Mouse (Mus musculus) MEL (cell line): Measurements from ENCODE around the gene Wdr46. TPM values are rescaled to one million over a fixed set of nuclear protein-coding genes. Genes with fewer than 3 reads are reported as not detected.

Experiments
- DNase-seq: peaks from one replicate; pipeline ENCODE4 v3.0.0; 2011; ENCODE audit warnings: low read depth, low spot score
- H3K27ac ChIP-seq: 2 replicates; pipeline ENCODE4 v1.5.1; 2012; ENCODE audit warnings: low read depth, mild to moderate bottlenecking, control low read depth, low read length, moderate library complexity; ENCODE audit not compliant: control insufficient read depth
- H3K27me3 ChIP-seq, 2 experiments: fragments of 150-350 bp in 1 of 2; sonication (generic) in 1 of 2; 2 replicates each; pipeline ENCODE4 v1.6.1; 2012; ENCODE audit warnings: low read length in 2 of 2, mild to moderate bottlenecking in 2 of 2, improper control_type of control experiment in 1 of 2, moderate library complexity in 1 of 2; ENCODE audit not compliant: insufficient read depth in 2 of 2, control insufficient read depth in 1 of 2
- H3K36me3 ChIP-seq, 2 experiments: 2 replicates each; pipeline ENCODE4 v1.6.1; 2012 to 2014; ENCODE audit warnings: low read length in 2 of 2, improper control_type of control experiment in 1 of 2, inconsistent platforms in 1 of 2, mild to moderate bottlenecking in 1 of 2; ENCODE audit not compliant: insufficient read depth in 2 of 2, control insufficient read depth in 1 of 2
- H3K4me1 ChIP-seq, 2 experiments: fragments of 150-350 bp in 1 of 2; sonication (generic) in 1 of 2; 2 replicates each; pipeline ENCODE4 v1.6.1; 2012; ENCODE audit warnings: low read length in 2 of 2, improper control_type of control experiment in 1 of 2, mild to moderate bottlenecking in 1 of 2; ENCODE audit not compliant: insufficient read depth in 2 of 2, control insufficient read depth in 1 of 2
- H3K4me3 ChIP-seq, 2 experiments: fragments of 150-350 bp in 1 of 2; sonication (generic) in 1 of 2; 2 replicates each; pipeline ENCODE4 v1.5.1; 2012; ENCODE audit warnings: low read depth in 2 of 2, low read length in 2 of 2, mild to moderate bottlenecking in 2 of 2, moderate library complexity in 2 of 2, control low read depth in 1 of 2, improper control_type of control experiment in 1 of 2; ENCODE audit not compliant: control insufficient read depth in 1 of 2, insufficient read depth in 1 of 2
- H3K79me2 ChIP-seq: 2 replicates; pipeline ENCODE4 v1.6.1; 2012; ENCODE audit warnings: mild to moderate bottlenecking, low read length, moderate library complexity; ENCODE audit not compliant: control insufficient read depth, poor library complexity, insufficient read depth
- H3K9ac ChIP-seq: 2 replicates; pipeline ENCODE4 v1.6.1; 2012; ENCODE audit warnings: low read depth, mild to moderate bottlenecking, control low read depth, low read length, moderate library complexity; ENCODE audit not compliant: control insufficient read depth, poor library complexity, severe bottlenecking
- H3K9me3 ChIP-seq: fragments of 150-350 bp; sonication (generic); replicated peaks from 2 replicates; pipeline ENCODE4 v1.6.1; 2012; ENCODE audit warnings: mild to moderate bottlenecking, low read length, improper control_type of control experiment, moderate library complexity; ENCODE audit not compliant: insufficient read depth
- CTCF ChIP-seq, 3 experiments: IDR thresholded peaks in 2 of 3; conservative IDR thresholded peaks in 1 of 3; 2 replicates each; pipeline ENCODE4 v1.5.1; 2011 to 2012; ENCODE audit warnings: low read length in 3 of 3, low read depth in 2 of 3, mild to moderate bottlenecking in 2 of 3, improper control_type of control experiment in 1 of 3, inconsistent platforms in 1 of 3, mixed read lengths in 1 of 3, moderate library complexity in 1 of 3; ENCODE audit not compliant: control insufficient read depth in 1 of 3, insufficient read depth in 1 of 3, poor library complexity in 1 of 3, severe bottlenecking in 1 of 3
- ETS1 ChIP-seq: IDR thresholded peaks from 2 replicates; pipeline ENCODE4 v1.6.1; 2012; ENCODE audit warnings: low read depth, mild to moderate bottlenecking, inconsistent platforms, low read length, improper control_type of control experiment, moderate library complexity
- GATA1 ChIP-seq: IDR thresholded peaks from 2 replicates; pipeline ENCODE4 v1.6.1; 2011; ENCODE audit warnings: low read depth, low read length, improper control_type of control experiment
- HCFC1 ChIP-seq: IDR thresholded peaks from 2 replicates; pipeline ENCODE4 v1.6.1; 2012; ENCODE audit warnings: low read depth, mild to moderate bottlenecking, inconsistent platforms, low read length, improper control_type of control experiment, moderate library complexity
- KAT2A ChIP-seq: conservative IDR thresholded peaks from 2 replicates; pipeline ENCODE4 v1.6.1; 2012; ENCODE audit warnings: low read depth, low read length, improper control_type of control experiment, inconsistent platforms
- MAFK ChIP-seq: IDR thresholded peaks from 2 replicates; pipeline ENCODE4 v1.6.1; 2011; ENCODE audit warnings: low read depth, mild to moderate bottlenecking, low read length, improper control_type of control experiment, borderline replicate concordance
- MEF2A ChIP-seq: IDR thresholded peaks from 2 replicates; pipeline ENCODE4 v1.6.1; 2014; ENCODE audit warnings: low read depth, mild to moderate bottlenecking, inconsistent platforms, low read length, improper control_type of control experiment; ENCODE audit not compliant: poor library complexity, insufficient replicate concordance, severe bottlenecking; ENCODE audit errors: extremely low read depth
- MYB ChIP-seq: IDR thresholded peaks from 2 replicates; pipeline ENCODE4 v1.6.1; 2011; ENCODE audit warnings: mild to moderate bottlenecking, low read depth, low read length, improper control_type of control experiment
- MYC ChIP-seq: IDR thresholded peaks from 2 replicates; pipeline ENCODE4 v1.6.1; 2011; ENCODE audit warnings: low read depth, mild to moderate bottlenecking, low read length, improper control_type of control experiment, moderate library complexity
- RAD21 ChIP-seq: IDR thresholded peaks from 2 replicates; pipeline ENCODE4 v1.6.1; 2011; ENCODE audit warnings: mild to moderate bottlenecking, low read depth, low read length, improper control_type of control experiment
- RCOR1 ChIP-seq: IDR thresholded peaks from 2 replicates; pipeline ENCODE4 v1.6.1; 2012; ENCODE audit warnings: low read depth, mild to moderate bottlenecking, inconsistent platforms, low read length, improper control_type of control experiment
- SMC3 ChIP-seq: IDR thresholded peaks from 2 replicates; pipeline ENCODE4 v1.6.1; 2011; ENCODE audit warnings: low read depth, low read length, improper control_type of control experiment
- TAL1 ChIP-seq: IDR thresholded peaks from 2 replicates; pipeline ENCODE4 v1.6.1; 2012; ENCODE audit warnings: mild to moderate bottlenecking, inconsistent platforms, low read length, moderate library complexity, mixed read lengths
- TBP ChIP-seq: IDR thresholded peaks from 2 replicates; pipeline ENCODE4 v1.8.0; 2011; ENCODE audit warnings: low read depth, low read length, improper control_type of control experiment
- TCF12 ChIP-seq: IDR thresholded peaks from 2 replicates; pipeline ENCODE4 v1.6.1; 2014; ENCODE audit warnings: low read depth, mild to moderate bottlenecking, inconsistent platforms, low read length, improper control_type of control experiment, moderate library complexity
- USF1 ChIP-seq: IDR thresholded peaks from 2 replicates; pipeline ENCODE4 v1.6.1; 2014; ENCODE audit warnings: low read depth, mild to moderate bottlenecking, inconsistent platforms, low read length, improper control_type of control experiment, moderate library complexity
- ZC3H11A ChIP-seq: IDR thresholded peaks from 2 replicates; pipeline ENCODE4 v1.6.1; 2012; ENCODE audit warnings: low read depth, mild to moderate bottlenecking, inconsistent platforms, low read length, improper control_type of control experiment
- ZKSCAN1 ChIP-seq: IDR thresholded peaks from 2 replicates; pipeline ENCODE4 v1.6.1; 2012; ENCODE audit warnings: low read depth, mild to moderate bottlenecking, inconsistent platforms, low read length, improper control_type of control experiment, moderate library complexity
- ZMIZ1 ChIP-seq: IDR thresholded peaks from 2 replicates; pipeline ENCODE4 v1.6.1; 2012; ENCODE audit warnings: low read depth, mild to moderate bottlenecking, inconsistent platforms, low read length, improper control_type of control experiment, moderate library complexity
- ZNF384 ChIP-seq: IDR thresholded peaks from 2 replicates; pipeline ENCODE4 v1.6.1; 2012; ENCODE audit warnings: low read depth, mild to moderate bottlenecking, inconsistent platforms, low read length, improper control_type of control experiment
- polyA plus RNA-seq, 2 experiments: library from polyadenylated mRNA; stranded (reverse) in 1 of 2; unstranded in 1 of 2; fragments of >175 nt in 1 of 2; fragments of >200 nt in 1 of 2; gene quantifications; 2 replicates each; pipeline versions ENCODE4 v1.2.1 to v1.2.4; 2012; ENCODE audit warnings: low replicate concordance in 2 of 2, low read depth in 1 of 2; ENCODE audit not compliant: insufficient read length in 2 of 2, insufficient read depth in 1 of 2, missing spikeins in 1 of 2
- total RNA-seq: library from RNA; depleted of rRNA; stranded (reverse); fragments of 300-350 nt; gene quantifications from 2 replicates; pipeline ENCODE4 v1.2.3, GENCODE M21; 2012

Gene Wdr46
- total and polyA plus RNA-seq, 3 experiments = 100 to 131 TPM; not detected in 1

DNA sequence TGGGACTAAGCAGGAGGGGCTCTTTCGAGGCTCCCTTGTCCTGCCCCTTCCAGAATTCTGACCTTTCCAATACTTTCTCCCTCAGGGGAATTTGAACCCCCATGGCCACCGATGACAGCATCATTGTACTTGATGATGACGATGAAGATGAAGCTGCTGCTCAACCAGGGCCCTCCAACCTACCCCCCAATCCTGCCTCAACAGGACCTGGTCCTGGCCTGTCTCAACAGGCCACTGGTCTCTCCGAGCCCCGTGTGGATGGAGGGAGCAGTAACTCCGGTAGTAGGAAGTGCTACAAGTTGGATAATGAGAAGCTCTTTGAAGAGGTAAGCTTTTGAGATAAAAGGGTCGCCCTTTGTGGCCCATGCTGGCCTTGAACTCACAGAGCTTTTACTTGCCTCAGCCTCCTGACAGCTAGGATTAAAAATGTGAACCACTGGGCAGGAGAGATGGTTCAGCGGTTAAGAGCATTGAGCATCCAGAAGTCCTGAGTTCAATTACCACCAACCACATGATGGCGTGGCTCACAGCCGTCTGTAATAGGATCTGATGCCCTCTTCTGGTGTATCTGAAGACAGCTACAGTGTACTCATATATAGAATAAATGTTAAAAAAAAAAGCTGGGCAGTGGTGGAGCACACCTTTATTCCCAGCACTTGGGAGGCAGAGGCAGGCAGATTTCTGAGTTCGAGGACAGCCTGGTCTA is 30.0 kb upstream of the Wdr46 start:
- peak overlapping the region; percentile 76 to 90 for H3K4me3 ChIP-seq
- peaks cover 0 to 16% of the 10 kb centered on the region in 2 experiments for H3K36me3 ChIP-seq
- H3K79me2 ChIP-seq = peaks cover 32% of the 10 kb centered on the region
- H3K27ac ChIP-seq = no peak overlapping the region
- H3K9ac ChIP-seq = peak overlapping the region; percentile 91
- peak; percentile 58 for DNase-seq
- TF ChIP-seq ZNF384 (peak; percentile 65), USF1 (no peak), CTCF (IDR thresholded peaks at IDR 0.05 in 2 of 3, conservative IDR thresholded peaks at IDR 0.05 in 1 of 3; ENCODE audit: control insufficient read depth in 1 of 3, insufficient read depth in 1 of 3, low read depth in 2 of 3, low read length in 3 of 3, poor library complexity in 1 of 3, severe bottlenecking in 1 of 3) (peak in 2 of 3 experiments; percentile 29 to 61; a peak in 4 of 6 replicates), SMC3 (peak; percentile 36), MYB (no peak)
- peaks cover 4 to 20% of the 10 kb centered on the region in 2 experiments; a peak in 3 of 4 replicates for H3K4me1 ChIP-seq
- H3K27me3 ChIP-seq = no peaks in the 10 kb centered on the region
- no peaks in the 10 kb centered on the region for H3K9me3 ChIP-seq

DNA sequence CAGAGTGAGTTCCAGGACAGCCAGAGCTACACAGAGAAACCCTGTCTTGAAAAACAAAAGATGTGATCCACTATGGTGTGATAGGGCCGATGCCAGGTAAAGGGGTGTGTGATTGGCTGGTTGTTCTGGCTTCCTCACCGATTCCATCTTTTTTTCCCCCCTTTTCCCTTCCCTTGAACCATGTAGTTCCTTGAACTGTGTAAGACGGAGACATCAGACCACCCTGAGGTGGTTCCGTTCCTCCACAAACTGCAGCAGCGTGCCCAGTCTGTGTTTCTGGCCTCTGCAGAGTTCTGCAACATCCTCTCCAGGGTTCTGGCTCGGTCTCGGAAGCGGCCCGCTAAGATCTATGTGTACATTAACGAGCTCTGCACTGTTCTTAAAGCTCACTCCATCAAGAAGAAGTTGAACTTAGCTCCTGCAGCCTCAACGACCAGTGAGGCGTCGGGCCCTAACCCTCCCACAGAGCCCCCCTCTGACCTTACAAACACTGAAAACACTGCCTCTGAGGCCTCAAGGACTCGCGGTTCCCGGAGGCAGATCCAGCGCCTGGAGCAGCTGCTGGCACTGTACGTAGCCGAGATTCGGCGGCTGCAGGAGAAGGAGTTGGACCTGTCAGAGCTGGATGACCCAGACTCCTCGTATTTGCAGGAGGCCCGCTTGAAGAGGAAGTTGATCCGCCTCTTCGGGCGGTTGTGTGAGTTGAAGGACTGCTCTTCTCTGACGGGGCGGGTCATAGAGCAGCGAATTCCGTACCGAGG is 29.2 kb upstream of the Wdr46 start:
- H3K36me3 ChIP-seq = peaks cover 0 to 16% of the 10 kb centered on the region in 2 experiments
- no peaks in the 10 kb centered on the region for H3K9me3 ChIP-seq
- H3K27ac ChIP-seq = no peak overlapping the region
- peaks cover 32% of the 10 kb centered on the region for H3K79me2 ChIP-seq
- DNase-seq = no peak
- no peak overlapping the region for H3K9ac ChIP-seq
- H3K27me3 ChIP-seq = no peaks in the 10 kb centered on the region
- peaks cover 4 to 20% of the 10 kb centered on the region in 2 experiments; a peak in 3 of 4 replicates for H3K4me1 ChIP-seq
- H3K4me3 ChIP-seq = no peak overlapping the region
- TF ChIP-seq MEF2A = no peak
- TF ChIP-seq MAFK = no peak
- TF ChIP-seq TAL1 = no peak
- TF ChIP-seq ZMIZ1 = no peak
- TF ChIP-seq ZNF384 = no peak
- no peak for TF ChIP-seq TCF12
- TF ChIP-seq ZKSCAN1 = no peak
- no peak for TF ChIP-seq GATA1
- TF ChIP-seq HCFC1 = no peak
- TF ChIP-seq RAD21 = no peak
- no peak for TF ChIP-seq KAT2A
- no peak for TF ChIP-seq MYC
- no peak for TF ChIP-seq RCOR1
- TF ChIP-seq ETS1 = no peak
- no peak for TF ChIP-seq TBP
- no peak for TF ChIP-seq CTCF (IDR thresholded peaks at IDR 0.05 in 2 of 3, conservative IDR thresholded peaks at IDR 0.05 in 1 of 3; ENCODE audit: control insufficient read depth in 1 of 3, insufficient read depth in 1 of 3, low read depth in 2 of 3, low read length in 3 of 3, poor library complexity in 1 of 3, severe bottlenecking in 1 of 3)
- TF ChIP-seq ZC3H11A = no peak
